Mouse (Mus musculus) liver, embryonic 16.5 days (tissue): Measurements from ENCODE around the gene Ptger1. TPM values are rescaled to one million over a fixed set of nuclear protein-coding genes. Genes with fewer than 3 reads are reported as not detected.

Experiments used
- ATAC-seq: fragments of 200-750 bp; cut with Nextera tagmentation; 2 replicates; pipeline ENCODE4 v1.8.0; 2017; ENCODE audit warnings: low read depth, mild to moderate bottlenecking, moderate number of reproducible peaks, moderate library complexity
- H3K27ac ChIP-seq: fragments of 300-500 bp; sonication (generic); 2 replicates; pipeline ENCODE4 v1.5.1; 2014; ENCODE audit warnings: mild to moderate bottlenecking, low read length
- H3K27me3 ChIP-seq: fragments of 300-500 bp; sonication (generic); 2 replicates; pipeline ENCODE4 v1.6.1; 2014; ENCODE audit warnings: low read depth, low read length, mixed read lengths; ENCODE audit not compliant: control insufficient read depth, insufficient read depth
- H3K36me3 ChIP-seq: fragments of 300-500 bp; sonication (generic); 2 replicates; pipeline ENCODE4 v1.6.1; 2014; ENCODE audit warnings: mild to moderate bottlenecking; ENCODE audit not compliant: control insufficient read depth, insufficient read depth
- H3K4me1 ChIP-seq: fragments of 300-500 bp; sonication (generic); 2 replicates; pipeline ENCODE4 v1.6.1; 2014; ENCODE audit warnings: low read depth, low read length, mixed read lengths; ENCODE audit not compliant: control insufficient read depth
- H3K4me2 ChIP-seq: fragments of 300-500 bp; sonication (generic); 2 replicates; pipeline ENCODE4 v1.6.1; 2014; ENCODE audit warnings: low read depth, low read length, mixed read lengths
- H3K4me3 ChIP-seq: fragments of 300-500 bp; sonication (generic); 2 replicates; pipeline ENCODE4 v1.5.1; 2014; ENCODE audit warnings: low read depth, mild to moderate bottlenecking, low read length
- H3K9ac ChIP-seq: fragments of 300-500 bp; sonication (generic); 2 replicates; pipeline ENCODE4 v1.6.1; 2014; ENCODE audit warnings: low read depth, low read length
- H3K9me3 ChIP-seq: fragments of 300-500 bp; sonication (generic); replicated peaks from 2 replicates; pipeline ENCODE4 v1.6.1; 2016; ENCODE audit warnings: low read length; ENCODE audit not compliant: control insufficient read depth
- WGBS: fragments of 180-500 bp; shearing (Covaris S2); extraction: QIAGEN DNeasy Blood & Tissue Kit; methylation state at CpG from one replicate; pipeline ENCODE4 v1.1.7; 2014; ENCODE audit not compliant: insufficient replicate concordance; 5-methylcytosine and 5-hydroxymethylcytosine counted together
- polyA plus RNA-seq: library from polyadenylated mRNA; unstranded; fragments of >200 nt; fragmentation: Nextera tagmentation; extraction: Ambion mirVana; gene quantifications from 2 replicates; pipeline ENCODE4 v1.2.1, GENCODE M21; 2015

The Ptger1 gene
- polyA plus RNA-seq, 1 experiment from 2014 or later, result 0.53 TPM

DNA sequence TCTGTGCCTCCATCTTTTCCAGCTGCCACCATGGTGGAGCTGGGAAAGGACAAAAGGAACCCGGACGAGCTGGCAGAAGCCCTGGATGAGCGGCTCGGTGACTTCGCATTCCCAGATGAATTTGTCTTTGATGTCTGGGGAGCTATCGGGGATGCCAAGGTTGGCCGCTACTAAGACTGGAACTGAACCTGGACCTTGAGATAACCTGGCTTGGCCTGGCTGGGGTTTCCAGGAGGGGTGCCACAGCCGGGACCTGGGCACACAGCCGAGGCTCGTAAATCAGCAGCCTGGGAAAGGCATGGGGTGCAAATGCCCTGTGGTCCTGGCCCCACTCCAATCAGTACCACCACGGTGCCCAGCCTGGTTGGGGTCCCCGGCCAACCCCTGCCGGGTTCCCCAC is 2.4 kb upstream of the Ptger1 start:
- ATAC-seq, result no peak

DNA sequence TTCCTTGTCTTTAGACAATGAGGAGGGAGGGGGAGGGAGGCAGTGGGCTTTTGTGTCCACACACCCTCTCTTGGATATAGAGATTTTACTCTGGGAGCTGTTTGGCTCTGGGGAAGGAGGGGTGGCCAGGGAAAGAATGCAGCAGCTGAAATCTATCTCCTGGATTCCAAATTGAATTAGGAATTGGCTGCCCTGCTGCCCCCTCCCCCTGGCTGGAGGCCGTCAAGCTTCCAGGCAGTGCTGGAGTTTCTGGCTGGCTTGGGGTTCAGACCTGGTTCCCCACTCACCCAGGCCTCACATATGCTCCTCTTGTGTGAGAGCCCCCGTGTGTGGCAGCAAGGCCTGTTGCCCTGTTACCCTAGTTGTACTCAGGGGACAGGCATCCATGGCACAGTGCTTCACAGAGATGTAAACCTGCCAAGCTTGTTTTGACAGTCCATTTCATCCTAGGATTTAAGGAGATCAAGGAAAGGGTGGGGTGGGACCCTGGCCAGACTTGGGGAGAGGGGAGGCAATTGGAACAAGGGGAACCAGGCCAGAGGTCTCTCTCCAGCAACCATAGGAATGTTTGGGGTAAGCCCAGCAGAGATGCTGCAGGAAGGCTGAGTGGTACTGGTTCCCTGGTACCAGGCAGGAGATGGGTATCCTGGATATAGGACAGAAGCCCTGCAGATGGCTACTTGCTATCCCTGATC is 1.4 kb upstream of the Ptger1 start:
- H3K9ac ChIP-seq, result no peak overlapping the region
- no peak for ATAC-seq
- H3K4me2 ChIP-seq, result no peak overlapping the region
- no peaks in the 10 kb centered on the region for H3K9me3 ChIP-seq
- no peak overlapping the region for H3K27ac ChIP-seq
- no peaks in the 10 kb centered on the region; the same call in 1 of the 2 replicates for H3K36me3 ChIP-seq
- peaks cover 14% of the 10 kb centered on the region for H3K27me3 ChIP-seq
- peaks cover 27% of the 10 kb centered on the region for H3K4me1 ChIP-seq
- no peak overlapping the region for H3K4me3 ChIP-seq
- WGBS, result 37% methylated on average over 2 of the region's 2 CpGs

More for the DNA sequence above, 2.4 kb upstream of the Ptger1 start:
- Histone ChIP-seq H3K27me3 (peaks cover 14% of the 10 kb centered on the region), H3K27ac (no peak overlapping the region), H3K4me2 (no peak overlapping the region), H3K4me1 (peaks cover 27% of the 10 kb centered on the region), H3K9ac (no peak overlapping the region), H3K36me3 (no peaks in the 10 kb centered on the region), H3K9me3 (no peaks in the 10 kb centered on the region), H3K4me3 (no peak overlapping the region)
- WGBS, result 77% methylated on average over 13 of the region's 13 CpGs

DNA sequence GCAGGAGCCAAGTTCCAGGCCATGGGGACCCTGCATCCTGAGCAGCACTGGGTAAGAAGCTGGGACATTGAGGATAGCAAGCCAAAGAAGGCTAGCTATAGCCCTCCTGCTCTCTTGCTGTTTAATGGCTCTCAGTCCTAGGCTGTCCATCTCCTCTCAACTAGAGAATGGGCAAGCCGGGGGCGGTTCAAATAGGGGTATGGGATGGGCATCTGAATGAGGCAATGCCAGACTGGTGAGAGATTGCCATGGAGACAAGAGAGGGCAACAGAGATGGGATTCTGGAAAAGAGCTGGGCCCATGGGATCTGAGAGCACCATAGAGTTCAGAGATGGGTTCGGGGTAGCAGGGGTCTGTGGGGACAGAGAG is 372 bp downstream of the Ptger1 start:
- Histone ChIP-seq H3K9me3 (no peaks in the 10 kb centered on the region), H3K9ac (no peak overlapping the region), H3K4me1 (peaks cover 20% of the 10 kb centered on the region), H3K27me3 (peaks cover 14% of the 10 kb centered on the region), H3K4me2 (no peak overlapping the region), H3K36me3 (peaks cover 11% of the 10 kb centered on the region), H3K4me3 (no peak overlapping the region), H3K27ac (no peak overlapping the region)
- no peak for ATAC-seq
- WGBS, result 73% methylated on average over 3 of the region's 3 CpGs

DNA sequence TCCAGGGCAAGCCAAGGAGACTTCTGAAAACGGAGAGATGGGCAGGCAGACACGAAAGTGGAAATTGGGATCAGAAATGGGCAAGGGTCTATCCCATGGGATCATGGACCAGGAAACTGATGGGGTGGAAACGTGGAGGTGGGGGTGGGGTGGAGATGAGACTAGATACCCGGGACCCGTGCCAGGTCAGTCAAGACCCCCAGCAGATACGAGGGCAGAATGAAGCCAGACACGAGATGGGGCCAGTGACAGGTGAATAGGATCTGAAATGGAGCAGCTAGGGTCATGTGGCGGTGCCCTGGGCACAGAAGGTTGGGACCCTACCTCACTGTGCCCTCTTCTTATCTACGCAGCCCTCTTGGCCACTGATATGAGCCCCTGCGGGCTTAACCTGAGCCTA is 1.0 kb downstream of the Ptger1 start:
- Histone ChIP-seq H3K4me3 (no peak overlapping the region), H3K27me3 (peaks cover 14% of the 10 kb centered on the region), H3K36me3 (peaks cover 12% of the 10 kb centered on the region), H3K4me1 (peaks cover 16% of the 10 kb centered on the region), H3K4me2 (no peak overlapping the region), H3K27ac (no peak overlapping the region), H3K9me3 (no peaks in the 10 kb centered on the region), H3K9ac (no peak overlapping the region)
- no peak for ATAC-seq
- 65% methylated on average over 10 of the region's 10 CpGs for WGBS

DNA sequence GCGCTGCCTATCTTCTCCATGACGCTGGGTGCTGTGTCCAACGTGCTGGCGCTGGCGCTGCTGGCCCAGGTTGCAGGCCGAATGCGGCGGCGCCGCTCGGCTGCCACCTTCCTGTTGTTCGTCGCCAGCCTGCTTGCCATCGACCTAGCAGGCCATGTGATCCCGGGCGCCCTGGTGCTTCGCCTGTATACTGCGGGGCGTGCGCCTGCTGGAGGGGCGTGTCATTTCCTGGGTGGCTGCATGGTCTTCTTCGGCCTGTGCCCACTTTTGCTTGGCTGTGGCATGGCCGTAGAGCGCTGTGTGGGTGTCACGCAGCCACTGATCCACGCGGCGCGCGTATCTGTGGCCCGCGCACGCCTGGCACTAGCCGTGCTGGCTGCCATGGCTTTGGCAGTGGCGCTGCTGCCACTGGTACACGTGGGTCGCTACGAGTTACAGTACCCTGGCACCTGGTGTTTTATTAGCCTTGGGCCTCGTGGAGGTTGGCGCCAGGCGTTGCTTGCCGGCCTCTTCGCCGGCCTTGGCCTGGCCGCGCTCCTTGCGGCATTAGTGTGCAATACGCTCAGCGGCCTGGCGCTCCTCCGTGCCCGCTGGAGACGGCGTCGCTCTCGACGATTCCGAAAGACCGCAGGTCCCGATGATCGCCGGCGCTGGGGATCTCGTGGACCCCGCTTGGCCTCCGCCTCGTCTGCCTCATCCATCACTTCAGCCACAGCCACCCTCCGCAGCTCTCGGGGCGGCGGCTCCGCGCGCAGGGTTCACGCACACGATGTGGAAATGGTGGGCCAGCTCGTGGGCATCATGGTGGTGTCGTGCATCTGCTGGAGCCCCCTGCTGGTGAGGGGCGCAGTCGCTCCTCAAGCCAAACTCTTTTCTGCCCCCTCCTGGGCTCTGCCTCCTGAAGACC is 1.8 kb downstream of the Ptger1 start:
- no peak overlapping the region for H3K9ac ChIP-seq

DNA sequence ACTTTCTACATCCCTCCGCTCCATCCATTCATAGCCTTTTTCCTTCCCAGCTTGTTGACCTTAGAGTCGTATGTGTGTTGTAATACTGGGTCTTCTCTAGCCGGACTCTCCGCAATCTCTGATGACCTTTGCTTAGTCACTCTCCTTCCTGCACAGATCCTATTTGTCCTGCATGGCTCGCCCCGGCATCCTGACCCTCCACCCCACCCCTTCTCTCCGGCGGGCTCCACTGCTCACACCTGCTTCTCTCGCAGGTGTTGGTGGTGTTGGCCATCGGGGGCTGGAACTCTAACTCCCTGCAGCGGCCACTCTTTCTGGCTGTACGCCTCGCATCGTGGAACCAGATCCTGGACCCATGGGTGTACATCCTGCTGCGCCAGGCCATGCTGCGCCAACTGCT is 2.5 kb downstream of the Ptger1 start:
- peaks cover 17% of the 10 kb centered on the region for H3K36me3 ChIP-seq
- H3K27ac ChIP-seq, result no peak overlapping the region
- H3K27me3 ChIP-seq, result peaks cover 14% of the 10 kb centered on the region
- no peak overlapping the region for H3K9ac ChIP-seq
- H3K4me3 ChIP-seq, result no peak overlapping the region
- no peaks in the 10 kb centered on the region for H3K9me3 ChIP-seq
- ATAC-seq, result peak; percentile 42; the same call in 1 of the 2 replicates
- WGBS, result 67% methylated on average over 16 of the region's 16 CpGs
- H3K4me2 ChIP-seq, result peak overlapping the region; percentile 55
- peaks cover 13% of the 10 kb centered on the region for H3K4me1 ChIP-seq

More for the DNA sequence above, 1.8 kb downstream of the Ptger1 start:
- Histone ChIP-seq H3K27ac (no peak overlapping the region), H3K27me3 (peaks cover 14% of the 10 kb centered on the region), H3K4me3 (peak overlapping the region; percentile 34), H3K9me3 (no peaks in the 10 kb centered on the region), H3K4me2 (peak overlapping the region; percentile 55), H3K36me3 (peaks cover 17% of the 10 kb centered on the region), H3K4me1 (peaks cover 13% of the 10 kb centered on the region)
- WGBS, result 33% methylated on average over 80 of the region's 80 CpGs
- no peak for ATAC-seq

DNA sequence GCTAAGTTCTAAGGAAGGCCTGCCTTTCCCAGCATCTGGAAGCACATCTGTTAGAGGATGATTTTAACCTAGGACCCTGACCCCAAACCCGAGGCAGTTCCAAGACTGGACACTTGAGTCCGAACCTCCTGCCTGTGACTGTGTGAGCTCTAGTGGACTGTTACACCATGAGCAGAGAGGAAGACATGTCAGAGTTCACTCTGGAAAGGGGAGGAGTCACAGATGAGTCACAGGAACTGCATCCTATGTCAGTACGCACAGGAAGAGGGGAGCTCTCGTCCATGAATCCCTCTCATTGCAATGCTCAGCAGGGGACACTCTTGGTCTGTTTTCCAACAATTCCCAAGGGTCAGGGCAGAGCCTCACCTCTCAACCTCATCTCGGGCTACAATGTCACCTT is 6.5 kb downstream of the Ptger1 start:
- Histone ChIP-seq H3K36me3 (peaks cover 25% of the 10 kb centered on the region), H3K9me3 (no peaks in the 10 kb centered on the region), H3K4me3 (no peak overlapping the region), H3K9ac (no peak overlapping the region), H3K27me3 (peaks cover 3% of the 10 kb centered on the region), H3K4me2 (no peak overlapping the region), H3K4me1 (peaks cover 9% of the 10 kb centered on the region), H3K27ac (no peak overlapping the region)
- no peak; the same call in 1 of the 2 replicates for ATAC-seq
- 61% methylated on average over 5 of the region's 5 CpGs for WGBS

DNA sequence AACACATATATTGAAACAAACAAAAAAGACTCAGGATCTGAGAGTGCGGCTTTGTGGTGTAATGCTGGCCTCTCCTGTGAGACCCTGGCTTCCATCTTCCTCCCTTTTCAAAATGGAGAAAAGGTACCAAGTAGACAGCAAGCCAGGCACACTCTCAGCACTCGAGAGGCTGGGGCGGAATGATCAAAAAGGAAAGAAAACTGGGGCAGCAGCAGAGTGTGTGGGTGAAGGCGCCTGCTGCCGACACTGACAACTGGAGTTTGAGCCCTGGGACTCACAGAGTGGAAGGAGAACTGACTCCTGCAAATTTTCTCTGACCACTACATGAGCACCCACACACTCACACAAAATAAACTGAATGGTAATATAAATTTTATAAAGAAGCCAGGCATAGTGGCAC is 8.0 kb downstream of the Ptger1 start:
- Histone ChIP-seq H3K4me1 (no peaks in the 10 kb centered on the region), H3K27ac (no peak overlapping the region), H3K9me3 (no peaks in the 10 kb centered on the region), H3K9ac (no peak overlapping the region), H3K36me3 (peaks cover 33% of the 10 kb centered on the region), H3K27me3 (no peaks in the 10 kb centered on the region), H3K4me2 (no peak overlapping the region), H3K4me3 (no peak overlapping the region)
- ATAC-seq, result no peak
- 74% methylated on average over 5 of the region's 5 CpGs for WGBS

DNA sequence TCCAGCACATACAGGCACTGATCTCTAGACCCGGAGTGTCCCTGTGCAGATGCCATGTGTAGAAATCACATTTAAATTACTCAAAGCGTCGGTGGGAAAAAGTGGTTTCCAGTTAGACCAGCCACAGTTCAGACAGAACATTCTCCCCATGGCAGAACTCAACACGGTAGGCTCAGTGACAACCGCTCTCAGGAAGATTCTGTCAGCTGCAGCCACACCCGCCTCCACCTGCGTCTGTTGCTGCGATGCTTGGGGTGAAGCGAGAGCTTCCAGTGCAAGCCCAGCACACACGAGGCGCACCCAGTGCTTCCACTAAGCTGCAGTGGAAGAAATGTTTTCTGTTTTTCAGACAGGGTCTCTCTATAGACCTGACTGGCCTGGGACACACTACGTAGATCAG is 13.4 kb downstream of the Ptger1 start:
- Histone ChIP-seq H3K9ac (no peak overlapping the region), H3K4me1 (no peaks in the 10 kb centered on the region; the same call in none of the 2 replicates), H3K27me3 (no peaks in the 10 kb centered on the region), H3K4me2 (no peak overlapping the region), H3K9me3 (no peaks in the 10 kb centered on the region), H3K4me3 (no peak overlapping the region), H3K27ac (no peak overlapping the region), H3K36me3 (peaks cover 27% of the 10 kb centered on the region)
- ATAC-seq, result no peak
- WGBS, result 81% methylated on average over 12 of the region's 12 CpGs
